Mouse (Mus musculus): ENCODE measurements around the gene Gucy1b1. TPM values are rescaled to one million over a fixed set of nuclear protein-coding genes. Genes with fewer than 3 reads are reported as not detected.

Gene Gucy1b1
- total and polyA plus RNA-seq, 3 experiments: 0.22 TPM; not detected in 2

GRCm38 (mm10) chr3:82027286-82027685 lies 47.2 kb downstream of the Gucy1b1 start:
- H3K36me3 ChIP-seq (replicated peaks): no peaks in the 10 kb centered on the region
- no peaks in the 10 kb centered on the region for H3K4me1 ChIP-seq (ENCODE audit: insufficient read depth, low read depth, low read length)
- no peaks in the 10 kb centered on the region for H3K9me3 ChIP-seq (replicated peaks)
- no peak for ATAC-seq (ENCODE audit: extremely low read depth, insufficient number of reproducible peaks, low FRiP score, poor library complexity, severe bottlenecking)
- TF ChIP-seq TAL1 (conservative IDR thresholded peaks at IDR 0.05; ENCODE audit: low read depth, low read length): no peak
- TF ChIP-seq GATA2 (IDR thresholded peaks at IDR 0.05; ENCODE audit: borderline replicate concordance, low read depth, low read length): no peak
- TF ChIP-seq GATA1 (IDR thresholded peaks at IDR 0.05; ENCODE audit: borderline replicate concordance, low read length): no peak
- TF ChIP-seq CTCF (IDR thresholded peaks at IDR 0.05; ENCODE audit: low read depth, low read length): no peak
- TF ChIP-seq POLR2AphosphoS5 (IDR thresholded peaks at IDR 0.05; ENCODE audit: insufficient replicate concordance, low read depth, low read length): no peak
- H3K4me3 ChIP-seq (ENCODE audit: low read depth, low read length): no peak overlapping the region
- DNase-seq (ENCODE audit: low spot score): no peak
- no peaks in the 10 kb centered on the region for H3K27me3 ChIP-seq (ENCODE audit: insufficient read depth, low read length)

- no peak for DNase-seq (ENCODE audit: low spot score)
- no peak for TF ChIP-seq GATA1 (IDR thresholded peaks at IDR 0.05; ENCODE audit: borderline replicate concordance, low read length)
- no peak for TF ChIP-seq GATA2 (IDR thresholded peaks at IDR 0.05; ENCODE audit: borderline replicate concordance, low read depth, low read length)
- TF ChIP-seq POLR2AphosphoS5 (IDR thresholded peaks at IDR 0.05; ENCODE audit: insufficient replicate concordance, low read depth, low read length): no peak
- no peak for TF ChIP-seq CTCF (IDR thresholded peaks at IDR 0.05; ENCODE audit: low read depth, low read length)
- no peak for TF ChIP-seq TAL1 (conservative IDR thresholded peaks at IDR 0.05; ENCODE audit: low read depth, low read length)
- H3K9me3 ChIP-seq (replicated peaks): no peaks in the 10 kb centered on the region
- H3K4me3 ChIP-seq (ENCODE audit: low read depth, low read length): no peak overlapping the region
- ATAC-seq (ENCODE audit: extremely low read depth, insufficient number of reproducible peaks, low FRiP score, poor library complexity, severe bottlenecking): no peak
- no peaks in the 10 kb centered on the region for H3K36me3 ChIP-seq (replicated peaks)
- no peaks in the 10 kb centered on the region for H3K27me3 ChIP-seq (ENCODE audit: insufficient read depth, low read length)
- no peaks in the 10 kb centered on the region for H3K4me1 ChIP-seq (ENCODE audit: insufficient read depth, low read depth, low read length)
Observed at GRCm38 (mm10) chr3:82023065-82023464, 51.4 kb downstream of the Gucy1b1 start.

DNA sequence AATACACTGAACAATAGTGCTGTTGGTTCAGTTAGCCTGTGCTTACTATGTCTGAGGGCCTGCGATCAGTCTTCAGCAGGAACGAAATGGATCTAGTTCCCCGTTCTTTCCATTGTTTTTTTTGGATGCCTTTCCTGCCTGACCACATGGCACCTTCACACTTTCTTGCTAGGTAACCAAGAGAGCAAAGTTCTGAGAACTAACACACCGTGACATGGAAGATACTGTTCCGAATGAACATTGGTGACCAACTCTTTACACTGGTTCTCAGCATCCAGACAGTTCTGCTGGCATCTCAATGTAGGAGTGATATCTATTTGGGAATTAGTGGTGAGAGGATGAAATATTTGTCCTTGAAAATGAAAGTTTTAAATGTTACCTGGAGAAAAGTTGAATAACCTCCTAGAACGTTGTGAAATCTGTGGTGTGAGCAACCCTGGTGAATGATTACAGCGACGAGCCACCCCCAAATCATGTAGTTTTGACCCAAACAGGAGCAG lies 52.0 kb downstream of the Gucy1b1 start:
- ATAC-seq (ENCODE audit: extremely low read depth, insufficient number of reproducible peaks, low FRiP score, poor library complexity, severe bottlenecking) (no peak), DNase-seq (ENCODE audit: low spot score) (no peak)
- Histone ChIP-seq H3K27me3 (ENCODE audit: insufficient read depth, low read length) (no peaks in the 10 kb centered on the region), H3K9me3 (replicated peaks) (no peaks in the 10 kb centered on the region), H3K4me3 (ENCODE audit: low read depth, low read length) (no peak overlapping the region), H3K4me1 (ENCODE audit: insufficient read depth, low read depth, low read length) (no peaks in the 10 kb centered on the region), H3K36me3 (replicated peaks) (no peaks in the 10 kb centered on the region)
- TF ChIP-seq TAL1 (conservative IDR thresholded peaks at IDR 0.05; ENCODE audit: low read depth, low read length) (no peak), POLR2AphosphoS5 (IDR thresholded peaks at IDR 0.05; ENCODE audit: insufficient replicate concordance, low read depth, low read length) (no peak), GATA2 (IDR thresholded peaks at IDR 0.05; ENCODE audit: borderline replicate concordance, low read depth, low read length) (no peak), GATA1 (IDR thresholded peaks at IDR 0.05; ENCODE audit: borderline replicate concordance, low read length) (no peak), CTCF (IDR thresholded peaks at IDR 0.05; ENCODE audit: low read depth, low read length) (no peak)

- no peak overlapping the region for H3K4me3 ChIP-seq (ENCODE audit: low read depth, low read length)
- H3K27me3 ChIP-seq (ENCODE audit: insufficient read depth, low read length): no peaks in the 10 kb centered on the region
- ATAC-seq (ENCODE audit: extremely low read depth, insufficient number of reproducible peaks, low FRiP score, poor library complexity, severe bottlenecking) (no peak), DNase-seq (ENCODE audit: low spot score) (no peak)
- TF ChIP-seq POLR2AphosphoS5 (IDR thresholded peaks at IDR 0.05; ENCODE audit: insufficient replicate concordance, low read depth, low read length): no peak
- TF ChIP-seq GATA1 (IDR thresholded peaks at IDR 0.05; ENCODE audit: borderline replicate concordance, low read length): no peak
- TF ChIP-seq CTCF (IDR thresholded peaks at IDR 0.05; ENCODE audit: low read depth, low read length): no peak
- TF ChIP-seq GATA2 (IDR thresholded peaks at IDR 0.05; ENCODE audit: borderline replicate concordance, low read depth, low read length): no peak
- TF ChIP-seq TAL1 (conservative IDR thresholded peaks at IDR 0.05; ENCODE audit: low read depth, low read length): no peak
- H3K9me3 ChIP-seq (replicated peaks): no peaks in the 10 kb centered on the region
- H3K36me3 ChIP-seq (replicated peaks): no peaks in the 10 kb centered on the region
- no peaks in the 10 kb centered on the region for H3K4me1 ChIP-seq (ENCODE audit: insufficient read depth, low read depth, low read length)
Observed at GRCm38 (mm10) chr3:82014148-82014703, 60.3 kb downstream of the Gucy1b1 start.

GRCm38 (mm10) chr3:82007002-82007401 lies 67.5 kb downstream of the Gucy1b1 start:
- TF ChIP-seq GATA2 (IDR thresholded peaks at IDR 0.05; ENCODE audit: borderline replicate concordance, low read depth, low read length) (no peak), CTCF (IDR thresholded peaks at IDR 0.05; ENCODE audit: low read depth, low read length) (no peak), GATA1 (IDR thresholded peaks at IDR 0.05; ENCODE audit: borderline replicate concordance, low read length) (no peak), TAL1 (conservative IDR thresholded peaks at IDR 0.05; ENCODE audit: low read depth, low read length) (no peak), POLR2AphosphoS5 (IDR thresholded peaks at IDR 0.05; ENCODE audit: insufficient replicate concordance, low read depth, low read length) (no peak)
- Histone ChIP-seq H3K4me3 (ENCODE audit: low read depth, low read length) (no peak overlapping the region), H3K9me3 (replicated peaks) (no peaks in the 10 kb centered on the region), H3K4me1 (ENCODE audit: insufficient read depth, low read depth, low read length) (no peaks in the 10 kb centered on the region), H3K36me3 (replicated peaks) (no peaks in the 10 kb centered on the region), H3K27me3 (ENCODE audit: insufficient read depth, low read length) (no peaks in the 10 kb centered on the region)
- DNase-seq (ENCODE audit: low spot score): no peak
- no peak for ATAC-seq (ENCODE audit: extremely low read depth, insufficient number of reproducible peaks, low FRiP score, poor library complexity, severe bottlenecking)

DNA sequence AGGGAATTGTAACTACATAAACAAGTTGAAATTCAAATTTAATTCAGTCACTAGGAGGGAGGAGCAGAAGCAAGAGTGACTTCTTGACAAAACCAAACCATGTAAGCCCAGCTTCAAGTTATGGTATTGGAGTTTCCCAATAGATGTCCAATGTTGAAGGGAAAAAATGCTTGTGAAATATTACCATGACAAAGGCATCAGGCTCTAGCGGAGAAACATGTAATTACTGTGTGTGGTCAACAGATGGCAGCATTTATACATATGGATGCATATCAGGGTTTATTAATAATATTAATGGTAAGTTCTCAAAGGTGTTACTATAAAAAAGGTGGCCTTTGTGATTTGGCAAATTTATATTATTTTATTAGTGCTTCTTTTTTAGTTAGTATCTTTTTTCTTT lies 78.5 kb downstream of the Gucy1b1 start:
- Histone ChIP-seq H3K9me3 (replicated peaks) (no peaks in the 10 kb centered on the region), H3K27me3 (ENCODE audit: insufficient read depth, low read length) (no peaks in the 10 kb centered on the region), H3K4me3 (ENCODE audit: low read depth, low read length) (no peak overlapping the region), H3K36me3 (replicated peaks) (no peaks in the 10 kb centered on the region), H3K4me1 (ENCODE audit: insufficient read depth, low read depth, low read length) (no peaks in the 10 kb centered on the region)
- DNase-seq (ENCODE audit: low spot score) (no peak), ATAC-seq (ENCODE audit: extremely low read depth, insufficient number of reproducible peaks, low FRiP score, poor library complexity, severe bottlenecking) (peak; percentile 45; the same call in 1 of the 2 replicates)
- TF ChIP-seq TAL1 (conservative IDR thresholded peaks at IDR 0.05; ENCODE audit: low read depth, low read length) (no peak), GATA2 (IDR thresholded peaks at IDR 0.05; ENCODE audit: borderline replicate concordance, low read depth, low read length) (no peak), CTCF (IDR thresholded peaks at IDR 0.05; ENCODE audit: low read depth, low read length) (no peak), GATA1 (IDR thresholded peaks at IDR 0.05; ENCODE audit: borderline replicate concordance, low read length) (no peak), POLR2AphosphoS5 (IDR thresholded peaks at IDR 0.05; ENCODE audit: insufficient replicate concordance, low read depth, low read length) (no peak)
